Mouse (Mus musculus): ENCODE measurements around the gene Cic.

GRCm38 (mm10) chr7:25270652-25271633 lies 3.4 kb downstream of the Cic start:
- no peak for TF ChIP-seq CTCF (IDR thresholded peaks at IDR 0.05; ENCODE audit: borderline replicate concordance, control insufficient read depth, extremely low read depth, insufficient read depth, low read length, poor library complexity)
- no peak for TF ChIP-seq POLR2A (IDR thresholded peaks at IDR 0.05; ENCODE audit: control insufficient read depth, extremely low read depth, insufficient read depth, low read length, poor library complexity)

All from thymus, adult 2 months (tissue).